13 mouse cellular contexts compared by ENCODE assay signal in genomic region chr1:188904091-188904490, GRCm38 (mm10).
DNase-seq lines count a peak whose midpoint lies in the region; ATAC-seq and TF ChIP-seq lines count a peak whose summit lies in the region.
"Had no signal": no experiment of that assay in that cellular context is flagged by ENCODE, and none has a peak within 500 bp of the region (broad histone marks: within the 10 kb centered on the region; RNA-seq: fewer than 3 reads in every experiment).

No protein-coding gene starts in this region.

- DNase-seq in heart, postnatal 0 days (ENCODE audit: low spot score) = peak; percentile 54
- DNase-seq in heart, adult 11 months = no peak
- no peak for DNase-seq in lung, postnatal 14 days
- DNase-seq in brain, embryonic 14.5 days (ENCODE audit: low read depth) = peak; percentile 88
- no peak for DNase-seq in B cell, adult 2 months
- no peak for DNase-seq in T-cell, adult 2 months (ENCODE audit: low spot score)
- DNase-seq: adrenal gland, adult 2 months; cerebellum, adult 18-20 months; heart, adult 18-20 months had no signal

- H3K4me3 ChIP-seq in heart, postnatal 0 days (ENCODE audit: low read depth, low read length) = no peak overlapping the region
- no peak overlapping the region for H3K4me3 ChIP-seq in lung, embryonic 15.5 days
- no peak overlapping the region for H3K4me3 ChIP-seq in midbrain, embryonic 16.5 days (ENCODE audit: low read depth, low read length)
- H3K4me3 ChIP-seq: erythroblast, embryonic 14.5 days had no signal

- H3K27ac ChIP-seq in heart, postnatal 0 days (ENCODE audit: low read depth) = no peak overlapping the region
- H3K27ac ChIP-seq in lung, embryonic 15.5 days = no peak overlapping the region
- no peak overlapping the region for H3K27ac ChIP-seq in midbrain, embryonic 16.5 days (ENCODE audit: low read length)
- H3K27ac ChIP-seq: macrophage had no signal

- no peak overlapping the region for H3K9ac ChIP-seq in heart, postnatal 0 days (replicated peaks; ENCODE audit: low read depth, low read length)
- no peak overlapping the region for H3K9ac ChIP-seq in lung, embryonic 15.5 days
- H3K9ac ChIP-seq in midbrain, embryonic 16.5 days (ENCODE audit: low read depth, low read length) = no peak overlapping the region

- no peak for TF ChIP-seq EP300 in heart, postnatal 0 days (IDR thresholded peaks at IDR 0.05; ENCODE audit: low read depth)

- no peak for ATAC-seq in heart, postnatal 0 days (ENCODE audit: insufficient read depth, low read depth)
- ATAC-seq in lung, embryonic 15.5 days (ENCODE audit: borderline replicate concordance, extremely low read depth, low FRiP score, low TSS enrichment) = 0 out of 2 replicates have a peak, but pooled peaks have one; percentile 49
- peak; percentile 90; the same call in 1 of the 2 replicates for ATAC-seq in midbrain, embryonic 16.5 days

- WGBS in heart, postnatal 0 days = 28% methylated on average over 10 of the region's 10 CpGs
- WGBS in lung, embryonic 15.5 days = 22% methylated on average over 10 of the region's 10 CpGs
- WGBS in midbrain, embryonic 16.5 days = 34% methylated on average over 10 of the region's 10 CpGs

- no peaks in the 10 kb centered on the region for H3K36me3 ChIP-seq in heart, postnatal 0 days (replicated peaks; ENCODE audit: control insufficient read depth, insufficient read depth, low read length)
- no peaks in the 10 kb centered on the region for H3K36me3 ChIP-seq in lung, embryonic 15.5 days
- H3K36me3 ChIP-seq in midbrain, embryonic 16.5 days (ENCODE audit: control insufficient read depth, insufficient read depth, low read length) = no peaks in the 10 kb centered on the region

- H3K4me1 ChIP-seq in heart, postnatal 0 days (ENCODE audit: control insufficient read depth, insufficient read depth) = no peaks in the 10 kb centered on the region
- no peaks in the 10 kb centered on the region for H3K4me1 ChIP-seq in lung, embryonic 15.5 days
- 0 out of 2 replicates have a peak, but pooled peaks cover 2% of the 10 kb centered on the region for H3K4me1 ChIP-seq in midbrain, embryonic 16.5 days (ENCODE audit: control insufficient read depth, insufficient read depth, low read length)

- no peak for TF ChIP-seq POLR2A in brain, embryonic 14.5 days (IDR thresholded peaks at IDR 0.05; ENCODE audit: borderline replicate concordance, extremely low read depth, insufficient read depth, insufficient read length, poor library complexity, severe bottlenecking)

- TF ChIP-seq CTCF in heart, postnatal 0 days (IDR thresholded peaks at IDR 0.05; ENCODE audit: low read depth) = peak; percentile 45; the same call in 1 of the 2 replicates
- TF ChIP-seq CTCF in brain, embryonic 14.5 days (IDR thresholded peaks at IDR 0.05; ENCODE audit: borderline replicate concordance, extremely low read depth, insufficient read depth, insufficient read length) = peak; percentile 62; the same call in 1 of the 2 replicates

- H3K27me3 ChIP-seq in heart, postnatal 0 days (ENCODE audit: control insufficient read depth, insufficient read depth, low read length) = no peaks in the 10 kb centered on the region
- H3K27me3 ChIP-seq in lung, embryonic 15.5 days = no peaks in the 10 kb centered on the region
- H3K27me3 ChIP-seq in midbrain, embryonic 16.5 days (ENCODE audit: control insufficient read depth, insufficient read depth, low read depth, low read length) = no peaks in the 10 kb centered on the region

- no peak overlapping the region for H3K4me2 ChIP-seq in heart, postnatal 0 days (ENCODE audit: low read depth, low read length)
- H3K4me2 ChIP-seq in lung, embryonic 15.5 days = peak overlapping the region; percentile 34; the same call in 1 of the 2 replicates
- peak overlapping the region; percentile 17; the same call in 1 of the 2 replicates for H3K4me2 ChIP-seq in midbrain, embryonic 16.5 days (ENCODE audit: low read length)

- no peaks in the 10 kb centered on the region for H3K9me3 ChIP-seq in heart, postnatal 0 days (replicated peaks; ENCODE audit: control insufficient read depth, low read length)
- no peaks in the 10 kb centered on the region for H3K9me3 ChIP-seq in lung, embryonic 15.5 days
- no peaks in the 10 kb centered on the region for H3K9me3 ChIP-seq in midbrain, embryonic 16.5 days (replicated peaks; ENCODE audit: control insufficient read depth, low read length, poor library complexity, severe bottlenecking)

Comparison
In these comparisons a context has a peak if more than half of its experiments do, and no peak if none do; other contexts are left out.
1. DNase-seq: peak in heart, postnatal 0 days (single experiment) and brain, embryonic 14.5 days (single experiment); none in heart, adult 11 months (single experiment), lung, postnatal 14 days (single experiment), B cell, adult 2 months (0 of 2) and T-cell, adult 2 months (single experiment).